Mouse (Mus musculus): ENCODE measurements around the gene Clstn1.

Clstn1 gene

DNA sequence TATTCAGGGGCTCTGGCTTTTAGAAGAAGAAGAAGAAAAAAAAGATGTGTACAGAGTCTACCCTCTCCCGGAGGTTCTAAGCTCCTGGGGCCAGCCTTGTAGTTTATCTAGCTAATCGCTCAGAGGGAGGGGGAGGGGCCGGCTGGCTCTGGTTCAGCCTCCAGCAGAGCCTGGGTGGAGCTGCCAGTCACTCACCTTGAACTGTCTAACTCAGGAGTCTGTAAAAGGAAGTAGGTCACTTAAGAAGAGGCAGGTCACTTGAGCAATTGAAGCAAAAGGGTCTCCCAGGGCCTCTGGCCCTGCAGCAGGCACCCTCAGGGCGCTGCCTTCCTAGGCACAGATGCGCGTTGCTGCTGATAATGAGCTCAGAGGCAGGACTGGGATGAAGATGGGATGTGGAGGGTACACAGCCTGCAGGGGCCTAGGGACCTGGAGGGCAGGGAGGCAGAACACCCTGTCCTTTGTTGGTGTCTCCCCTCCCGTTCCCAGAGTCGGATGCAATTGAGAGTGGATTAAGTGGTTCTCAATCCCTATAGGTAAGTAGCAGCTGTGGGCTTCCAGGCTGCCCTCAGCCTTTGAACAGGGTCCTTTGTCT lies 18.7 kb upstream of the Clstn1 start:
- peak; percentile 40 to 42 for DNase-seq (ENCODE audit: low spot score in 2 of 2)

DNA sequence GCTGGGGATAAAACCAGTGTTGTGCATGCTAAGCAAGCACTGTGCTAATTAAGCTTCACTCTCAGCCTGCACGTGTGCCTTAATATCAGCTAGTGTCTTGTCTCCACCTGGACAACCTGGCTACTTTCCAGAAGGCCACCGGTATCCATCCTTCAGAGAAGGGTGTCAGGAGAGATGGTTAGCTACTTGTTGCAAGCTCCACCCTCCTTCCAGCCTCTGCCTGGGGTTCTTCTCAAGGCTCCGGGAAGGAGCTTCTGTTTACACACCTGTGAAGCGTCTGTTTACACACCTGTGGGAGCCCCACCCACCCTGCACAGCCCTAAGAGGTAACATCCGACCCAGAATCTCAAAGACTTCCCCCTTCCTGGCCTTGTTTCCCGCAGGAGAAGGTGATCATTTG lies 17.6 kb upstream of the Clstn1 start:
- no peak for DNase-seq (ENCODE audit: low spot score in 2 of 2)

- DNase-seq (ENCODE audit: low spot score in 2 of 2) = no peak
Measured at GRCm38 (mm10) chr4:149569781-149570497, 16.3 kb upstream of the Clstn1 start.

GRCm38 (mm10) chr4:149570498-149570863 lies 15.8 kb upstream of the Clstn1 start:
- DNase-seq (ENCODE audit: low spot score in 2 of 2) = no peak

DNA sequence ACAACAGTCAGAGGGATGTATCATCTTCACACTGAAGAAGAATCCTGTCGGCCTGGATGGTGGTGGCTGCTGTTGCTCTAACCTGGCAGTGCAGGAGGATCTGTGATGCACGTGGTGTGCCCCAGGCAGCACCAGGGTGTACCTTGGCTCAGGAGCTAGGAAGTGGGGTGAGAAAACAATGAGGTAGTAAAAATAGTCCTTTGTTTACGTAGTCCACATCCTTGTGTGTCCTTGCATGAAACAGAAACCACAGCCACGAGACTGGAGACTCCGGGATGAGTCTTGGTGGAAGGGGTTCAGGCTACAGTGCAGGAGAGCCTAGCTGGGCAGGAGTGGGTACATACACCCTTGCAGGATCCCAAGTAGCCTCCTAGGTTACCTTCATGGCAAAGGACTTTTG lies 15.1 kb upstream of the Clstn1 start:
- no peak for DNase-seq (ENCODE audit: low spot score in 2 of 2)

DNA sequence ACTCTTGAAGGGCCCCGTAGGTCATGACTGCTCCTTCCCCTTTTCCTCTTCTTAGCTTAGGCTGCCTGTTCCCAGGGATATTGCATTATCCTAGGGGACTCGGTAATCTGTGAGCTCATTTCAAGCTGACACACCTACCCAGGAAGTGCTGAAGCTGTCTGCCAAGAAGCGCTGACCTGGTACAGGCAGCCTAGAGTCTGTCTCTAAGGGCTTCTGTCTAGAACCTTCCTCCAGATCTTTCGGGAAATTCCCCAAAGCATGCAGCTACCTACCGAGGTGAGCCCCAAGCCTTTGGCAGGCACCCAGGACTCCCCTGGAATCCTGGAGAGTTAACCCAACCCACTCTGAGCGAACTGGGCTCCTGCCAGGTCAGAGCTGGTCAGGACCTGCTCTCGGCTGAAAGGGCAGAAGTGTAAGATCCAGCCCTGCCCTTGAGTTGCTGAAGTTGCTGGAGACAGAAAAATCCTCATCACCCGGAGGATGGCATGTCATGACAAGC lies 14.6 kb upstream of the Clstn1 start:
- DNase-seq (ENCODE audit: low spot score in 2 of 2) = peak; percentile 62 to 71

- no peak for DNase-seq (ENCODE audit: low spot score in 2 of 2)
Measured at GRCm38 (mm10) chr4:149572446-149572845, 13.8 kb upstream of the Clstn1 start.

GRCm38 (mm10) chr4:149572851-149573250 lies 13.4 kb upstream of the Clstn1 start:
- DNase-seq (ENCODE audit: low spot score in 2 of 2) = no peak

DNA sequence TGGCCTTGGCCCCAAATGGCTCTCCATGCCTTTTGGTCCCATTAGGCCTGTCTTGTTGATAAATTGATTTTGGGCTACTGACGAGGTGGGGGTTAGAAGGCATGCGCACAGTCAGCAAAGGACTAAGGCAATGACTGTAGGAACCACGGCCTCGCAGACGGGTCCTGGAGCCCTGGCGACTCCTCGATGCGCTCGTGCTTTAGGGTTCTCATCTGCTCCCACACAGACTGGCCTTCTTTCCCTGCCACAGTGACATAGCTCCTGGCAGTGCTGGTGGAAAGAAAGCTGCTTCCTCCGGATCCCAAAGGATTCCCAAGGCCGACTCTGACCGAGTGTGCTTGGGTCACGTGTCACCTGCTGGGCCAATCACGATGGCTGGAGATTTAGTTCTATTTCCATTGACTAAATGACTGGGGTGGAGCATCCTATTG lies 11.9 kb upstream of the Clstn1 start:
- no peak for DNase-seq (ENCODE audit: low spot score in 2 of 2)

DNA sequence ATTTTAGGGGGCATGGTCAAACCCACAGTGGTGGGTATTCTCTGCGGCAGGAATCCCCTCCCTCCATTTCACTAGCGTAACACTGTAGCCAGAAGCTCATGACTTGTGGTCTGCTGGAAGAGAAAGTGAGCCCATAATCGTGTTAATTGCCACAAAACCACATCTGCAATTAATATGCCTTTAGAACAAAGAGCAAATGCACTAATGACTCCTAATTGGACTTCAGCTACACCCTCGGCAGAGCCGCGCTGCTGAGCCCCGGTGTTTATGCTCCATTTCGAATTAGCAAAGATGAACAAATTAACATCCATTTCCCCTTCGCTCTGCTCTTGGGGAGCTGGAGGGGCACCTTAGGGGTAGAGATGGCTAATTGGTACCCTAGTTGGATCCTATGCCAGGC lies 10.2 kb upstream of the Clstn1 start:
- DNase-seq (ENCODE audit: low spot score in 2 of 2) = no peak

DNA sequence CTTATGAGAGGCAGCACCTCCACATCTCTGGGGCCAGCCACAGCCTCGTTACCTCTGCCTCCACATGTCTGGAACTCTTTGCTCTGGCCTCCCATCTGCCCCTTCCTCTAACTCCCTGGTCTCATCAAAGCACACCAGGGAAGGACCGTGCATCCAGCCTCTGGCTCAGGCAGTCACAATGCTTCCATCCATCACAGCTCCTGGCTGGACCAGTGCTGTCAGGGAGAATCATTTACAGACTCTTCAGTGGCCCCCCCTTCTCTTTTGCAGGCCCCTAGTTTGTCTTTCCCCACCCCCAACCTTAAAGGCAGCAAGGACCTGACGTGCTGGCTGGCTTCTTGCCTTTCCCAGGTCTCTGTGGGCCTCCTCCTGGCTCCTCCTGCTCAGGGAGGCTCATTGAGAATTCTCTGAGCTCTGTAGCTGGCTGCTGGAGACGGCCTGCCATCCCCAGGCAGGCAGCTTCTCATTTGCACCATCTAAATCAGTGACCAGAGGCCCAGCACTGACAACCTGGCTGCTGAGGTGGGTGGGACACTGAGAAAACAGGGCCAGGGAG lies 9.2 kb upstream of the Clstn1 start:
- no peak for DNase-seq (ENCODE audit: low spot score in 2 of 2)

DNA sequence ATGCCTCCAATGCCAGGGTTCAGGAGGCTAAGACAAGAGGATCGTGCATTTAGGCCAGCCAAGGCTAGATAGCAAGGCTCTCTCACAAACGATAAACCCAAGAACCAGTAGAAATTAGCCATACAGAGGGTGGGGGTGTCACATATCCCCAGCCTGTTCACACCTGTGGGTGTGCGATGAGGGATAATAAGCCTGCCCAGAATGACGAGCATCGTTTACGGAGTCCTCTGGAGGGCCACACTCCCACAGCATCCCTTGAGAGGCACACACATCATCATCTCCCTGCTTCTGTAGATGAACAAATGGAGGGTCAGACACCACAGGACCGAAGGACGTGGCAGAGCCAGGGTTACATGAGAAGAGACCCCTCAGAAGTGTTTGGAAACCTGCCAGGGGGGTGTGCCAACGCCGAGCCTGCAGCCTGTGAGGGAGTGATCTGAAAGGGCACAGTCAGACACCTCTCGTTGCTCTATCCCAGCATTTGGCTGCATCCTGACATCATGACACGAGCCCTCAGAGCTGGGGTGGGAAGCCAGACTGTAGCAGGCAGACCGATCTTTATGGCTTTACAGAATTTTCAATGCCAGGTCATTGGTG lies 8.1 kb upstream of the Clstn1 start:
- no peak for DNase-seq (ENCODE audit: low spot score in 2 of 2)

DNA sequence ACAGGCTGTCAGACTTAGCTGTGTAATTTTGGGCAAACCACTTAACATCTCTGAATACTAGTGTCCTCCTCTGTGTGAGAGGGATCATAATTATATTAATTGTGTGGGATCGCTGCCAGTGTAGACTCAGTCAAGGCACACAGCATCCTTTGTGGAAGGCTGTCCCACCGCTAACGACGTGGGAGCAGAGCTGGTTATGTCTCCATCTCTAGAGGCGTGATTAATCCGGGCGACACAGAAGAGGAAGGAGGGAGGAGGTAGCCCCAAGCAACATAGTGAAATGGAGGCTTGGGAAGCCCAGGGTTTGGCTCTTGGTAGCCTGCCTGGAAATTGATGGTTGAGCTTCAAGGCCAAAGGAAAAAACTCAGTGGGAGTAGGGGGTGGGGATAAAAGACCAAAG lies 7.4 kb upstream of the Clstn1 start:
- DNase-seq (ENCODE audit: low spot score in 2 of 2) = no peak

DNA sequence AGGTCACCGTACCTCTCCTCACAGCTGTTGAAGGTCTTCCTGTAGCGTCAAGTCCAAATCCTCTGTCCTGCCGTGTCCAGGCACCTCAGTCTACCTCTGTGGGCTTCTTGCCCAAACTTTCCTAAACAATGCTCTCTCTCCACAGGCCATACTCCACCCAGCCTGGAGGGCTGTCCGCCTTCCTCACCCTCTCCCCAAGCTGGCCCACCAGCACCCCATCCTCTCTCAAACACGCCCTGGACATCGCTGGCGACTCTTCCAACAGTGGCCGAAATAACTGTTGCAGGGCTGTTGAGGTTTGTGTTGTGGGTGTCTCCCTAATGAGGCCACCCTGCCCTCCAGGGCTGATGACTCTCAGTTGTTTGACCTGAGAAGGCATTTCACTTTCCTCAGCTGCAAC lies 1.0 kb upstream of the Clstn1 start:
- DNase-seq (ENCODE audit: low spot score in 2 of 2) = no peak

- DNase-seq (ENCODE audit: low spot score in 2 of 2) = peak in 1 of 2 experiments; percentile 51
Measured at GRCm38 (mm10) chr4:149586783-149587595, 721 bp downstream of the Clstn1 start.

GRCm38 (mm10) chr4:149587596-149588168 lies 1.4 kb downstream of the Clstn1 start:
- no peak for DNase-seq (ENCODE audit: low spot score in 2 of 2)

- DNase-seq (ENCODE audit: low spot score in 2 of 2) = no peak
Measured at GRCm38 (mm10) chr4:149590200-149590599, 3.9 kb downstream of the Clstn1 start.

DNA sequence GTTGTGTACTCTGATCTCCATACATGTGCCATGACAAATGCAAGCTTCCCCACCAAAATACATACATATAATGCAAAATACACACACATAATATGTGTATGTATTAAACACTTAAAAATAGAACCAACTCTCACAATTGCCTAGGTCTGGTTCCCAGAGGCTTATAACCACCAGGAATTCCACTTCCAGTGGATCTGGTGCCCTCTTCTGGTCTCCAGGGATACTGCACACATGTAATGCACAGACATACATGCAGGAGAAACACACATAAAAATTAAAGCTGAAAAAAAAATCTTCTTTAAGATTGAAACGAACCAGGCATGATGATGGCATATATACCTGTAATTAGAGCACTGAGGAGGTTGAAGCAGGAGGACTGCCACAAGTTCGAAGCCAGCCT lies 5.2 kb downstream of the Clstn1 start:
- no peak for DNase-seq (ENCODE audit: low spot score in 2 of 2)

GRCm38 (mm10) chr4:149594913-149595581 lies 8.8 kb downstream of the Clstn1 start:
- DNase-seq (ENCODE audit: low spot score in 2 of 2) = no peak

GRCm38 (mm10) chr4:149597641-149598208 lies 11.5 kb downstream of the Clstn1 start:
- no peak for DNase-seq (ENCODE audit: low spot score in 2 of 2)

DNA sequence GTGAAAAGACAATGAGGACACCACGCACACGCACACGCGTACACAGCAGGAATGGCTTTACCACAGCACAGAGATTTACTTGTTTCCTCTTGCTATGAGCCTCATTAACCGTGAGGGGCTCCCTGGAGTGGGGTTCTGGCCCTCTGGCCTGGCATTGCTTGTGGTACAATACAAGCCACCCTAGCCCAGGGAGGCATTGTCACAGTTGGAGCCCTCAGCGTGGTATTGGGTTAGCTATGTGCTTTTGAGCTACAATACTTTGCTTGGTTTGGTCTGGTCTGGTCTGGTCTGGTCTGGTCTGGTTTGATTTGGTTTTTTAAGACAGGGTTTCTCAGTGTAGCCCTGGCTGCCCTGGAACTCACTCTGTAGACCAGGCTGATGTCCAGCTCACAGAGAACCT lies 13.3 kb downstream of the Clstn1 start:
- DNase-seq (ENCODE audit: low spot score in 2 of 2) = no peak
